Mouse (Mus musculus) kidney, embryonic 15.5 days (tissue): ENCODE results near the gene Gm13288. TPM values are rescaled to one million over a fixed set of nuclear protein-coding genes. Genes with fewer than 3 reads are reported as not detected.
"Not testable (repeated sequence)": the region's sequence is repeated elsewhere in the genome, so short reads cannot be mapped to it uniquely, and the experiment has no call there.

Source experiments
- ATAC-seq: fragments of 200-750 bp; cut with Nextera tagmentation; replicated peaks from 2 replicates; pipeline ENCODE4 v1.8.0; 2017; ENCODE audit warnings: moderate TSS enrichment; ENCODE audit not compliant: low FRiP score
- H3K27ac ChIP-seq: fragments of 300-500 bp; sonication (generic); 2 replicates; pipeline ENCODE4 v1.5.1; 2015; ENCODE audit warnings: mild to moderate bottlenecking, inconsistent platforms
- H3K27me3 ChIP-seq: fragments of 300-500 bp; sonication (generic); 2 replicates; pipeline ENCODE4 v1.6.1; 2015; ENCODE audit warnings: inconsistent platforms
- H3K36me3 ChIP-seq: fragments of 300-500 bp; sonication (generic); 2 replicates; pipeline ENCODE4 v1.6.1; 2015; ENCODE audit warnings: inconsistent platforms
- H3K4me1 ChIP-seq: fragments of 300-500 bp; sonication (generic); 2 replicates; pipeline ENCODE4 v1.6.1; 2015; ENCODE audit warnings: inconsistent platforms
- H3K4me2 ChIP-seq: fragments of 300-500 bp; sonication (generic); 2 replicates; pipeline ENCODE4 v1.6.1; 2015; ENCODE audit warnings: moderate library complexity, mild to moderate bottlenecking, inconsistent platforms
- H3K4me3 ChIP-seq: fragments of 300-500 bp; sonication (generic); replicated peaks from 2 replicates; pipeline ENCODE4 v1.5.1; 2015; ENCODE audit warnings: mild to moderate bottlenecking, inconsistent platforms
- H3K9ac ChIP-seq: fragments of 300-500 bp; sonication (generic); 2 replicates; pipeline ENCODE4 v1.6.1; 2015; ENCODE audit warnings: mild to moderate bottlenecking, inconsistent platforms
- H3K9me3 ChIP-seq: fragments of 300-500 bp; sonication (generic); replicated peaks from 2 replicates; pipeline ENCODE4 v1.6.1; 2016; ENCODE audit warnings: inconsistent platforms
- WGBS: fragments of 180-500 bp; shearing (Covaris S2); methylation state at CpG from one replicate; pipeline ENCODE4 v1.1.7; 2015; ENCODE audit warnings: mixed read lengths; 5-methylcytosine and 5-hydroxymethylcytosine counted together
- polyA plus RNA-seq: library from polyadenylated mRNA; unstranded; fragments of >200 nt; fragmentation: Nextera tagmentation; extraction: Ambion mirVana; gene quantifications from 2 replicates; pipeline ENCODE4 v1.2.1, GENCODE M21; 2015

Gm13288 gene
- polyA plus RNA-seq, 1 experiment from 2014 or later: 0.08 TPM

DNA sequence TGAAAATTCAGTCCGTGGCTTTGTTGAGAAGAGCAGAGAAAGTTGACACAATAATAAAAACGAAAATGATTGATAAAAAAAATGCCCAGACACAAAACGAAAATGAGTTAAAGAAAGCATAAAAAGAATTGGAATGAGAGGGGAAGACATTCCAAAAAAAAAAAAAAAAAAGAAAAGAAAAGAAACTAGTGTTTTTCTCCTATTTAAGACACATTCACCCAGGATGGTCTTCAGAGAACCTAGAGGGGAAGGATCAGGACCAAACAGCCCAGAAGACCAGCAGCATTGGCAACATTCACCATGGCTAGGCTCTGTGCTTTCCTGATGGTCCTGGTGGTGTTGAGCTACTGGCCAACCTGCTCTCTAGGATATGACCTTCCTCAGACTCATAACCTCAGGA lies 10.6 kb downstream of the Gm13288 start, which contains the start of gene Ifna7:
Ifna7 (plus strand) TSS at position 301 of the 400 bp plus-strand sequence.
- no peak within 1 kb of the TSS for H3K27ac ChIP-seq
- ATAC-seq: no peak
- no peak within 1 kb of the TSS for H3K9ac ChIP-seq
- H3K4me1 ChIP-seq: no peaks in the 10 kb centered on the region
- no peak within 1 kb of the TSS for H3K4me2 ChIP-seq
- no peak within 1 kb of the TSS for H3K4me3 ChIP-seq
- H3K27me3 ChIP-seq: no peaks in the 10 kb centered on the region; the same call in 1 of the 2 replicates
- no peaks in the 10 kb centered on the region for H3K9me3 ChIP-seq
- 59% methylated on average over 3 of the region's 3 CpGs for WGBS
- H3K36me3 ChIP-seq: no peaks in the 10 kb centered on the region

DNA sequence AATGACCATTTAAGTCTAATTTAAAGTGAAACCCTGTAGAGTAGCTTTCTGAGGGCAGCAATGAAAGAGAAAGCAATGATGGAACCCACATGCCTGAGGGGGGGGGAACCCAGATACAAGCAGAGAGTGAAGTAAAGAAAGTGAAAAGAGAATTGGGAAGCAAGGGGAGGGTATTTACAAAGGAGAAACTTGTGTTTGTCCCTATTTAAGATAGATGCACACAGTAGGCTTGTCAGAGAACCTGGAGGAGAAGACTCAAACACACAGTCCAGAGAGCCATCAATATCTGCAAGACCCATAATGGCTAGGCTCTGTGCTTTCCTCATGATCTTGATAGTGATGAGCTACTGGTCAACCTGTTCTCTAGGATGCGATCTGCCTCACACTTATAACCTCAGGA lies 14.3 kb downstream of the Gm13288 start, which contains the start of gene Ifna11:
Ifna11 (plus strand) TSS at position 301 of the 400 bp plus-strand sequence.
- Histone ChIP-seq H3K36me3 (no peaks in the 10 kb centered on the region), H3K27ac (no peak within 1 kb of the TSS), H3K4me1 (no peaks in the 10 kb centered on the region), H3K27me3 (no peaks in the 10 kb centered on the region; the same call in 1 of the 2 replicates), H3K9me3 (no peaks in the 10 kb centered on the region), H3K9ac (no peak within 1 kb of the TSS), H3K4me2 (no peak within 1 kb of the TSS), H3K4me3 (no peak within 1 kb of the TSS)
- 74% methylated on average over 1 of the region's 1 CpGs for WGBS
- no peak for ATAC-seq

DNA sequence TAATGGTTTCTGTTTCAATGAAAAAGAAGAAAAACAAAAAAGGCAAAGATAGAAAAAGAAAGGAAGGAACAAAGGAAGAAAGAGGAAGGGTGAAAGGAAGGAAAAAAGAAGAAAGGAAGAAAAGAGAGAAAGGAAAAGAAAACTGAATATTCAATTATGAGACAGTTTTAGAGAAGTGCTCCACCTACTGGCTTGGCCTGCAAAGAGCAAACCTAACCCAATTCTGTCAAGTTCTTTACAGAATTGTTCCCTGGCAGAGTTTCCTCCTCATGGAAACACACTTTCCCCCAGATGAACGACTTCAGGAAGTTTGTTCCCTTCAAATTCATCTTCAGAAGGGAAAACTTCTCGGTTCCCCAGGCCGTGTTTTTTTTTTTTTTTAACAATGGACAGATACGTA lies 17.7 kb downstream of the Gm13288 start:
- Histone ChIP-seq H3K27ac (no peak overlapping the region), H3K9me3 (no peaks in the 10 kb centered on the region), H3K9ac (no peak overlapping the region), H3K4me2 (no peak overlapping the region), H3K4me3 (no peak overlapping the region), H3K27me3 (no peaks in the 10 kb centered on the region; the same call in 1 of the 2 replicates), H3K36me3 (no peaks in the 10 kb centered on the region), H3K4me1 (no peaks in the 10 kb centered on the region)
- 25% methylated on average over 4 of the region's 4 CpGs for WGBS
- no peak for ATAC-seq

DNA sequence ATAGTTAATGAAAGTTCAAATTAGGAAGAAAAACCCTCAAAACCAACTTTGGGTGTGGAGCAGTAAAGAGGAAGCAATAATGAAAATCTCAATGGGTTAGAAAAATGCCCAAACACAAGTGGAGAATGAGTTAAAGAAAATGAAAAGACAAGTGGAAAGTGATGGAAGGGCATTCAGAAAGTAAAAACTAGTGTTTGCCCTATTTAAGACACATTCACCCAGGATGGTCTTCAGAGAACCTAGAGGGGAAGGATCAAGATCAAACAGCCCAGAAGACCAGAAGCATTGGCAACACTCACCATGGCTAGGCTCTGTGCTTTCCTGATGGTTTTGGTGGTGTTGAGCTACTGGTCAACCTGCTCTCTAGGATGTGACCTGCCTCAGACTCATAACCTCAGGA lies 21.8 kb downstream of the Gm13288 start, which contains the start of gene Ifna6:
Ifna6 (plus strand) TSS at position 301 of the 400 bp plus-strand sequence.
- not testable (repeated sequence) for ATAC-seq, H3K36me3 ChIP-seq, H3K9ac ChIP-seq, H3K4me2 ChIP-seq, H3K27me3 ChIP-seq, H3K4me3 ChIP-seq, H3K27ac ChIP-seq, H3K4me1 ChIP-seq, H3K9me3 ChIP-seq

DNA sequence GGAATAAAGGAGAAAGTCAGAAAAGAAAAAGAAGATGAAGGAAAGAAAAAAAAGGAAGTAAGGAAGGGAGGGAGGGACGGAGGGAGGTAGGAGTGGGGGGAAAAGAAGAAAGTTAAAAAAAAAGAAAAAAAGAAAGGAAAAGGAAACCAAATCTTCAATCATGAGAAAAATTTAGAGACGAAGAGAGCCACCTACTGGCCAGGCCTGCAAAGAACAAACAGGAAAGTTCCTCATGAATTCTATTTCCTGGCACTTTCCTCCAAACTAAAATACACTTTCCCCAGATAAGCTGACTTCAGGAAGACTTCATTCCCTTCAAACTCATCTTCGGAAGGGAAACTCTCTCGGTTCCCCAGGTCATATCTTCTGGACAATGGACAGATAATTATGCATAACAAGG lies 25.2 kb downstream of the Gm13288 start:
- H3K4me3 ChIP-seq: no peak overlapping the region
- ATAC-seq: no peak
- H3K9me3 ChIP-seq: no peaks in the 10 kb centered on the region
- H3K36me3 ChIP-seq: no peaks in the 10 kb centered on the region
- H3K4me1 ChIP-seq: no peaks in the 10 kb centered on the region
- no peak overlapping the region for H3K27ac ChIP-seq
- no peaks in the 10 kb centered on the region; the same call in 1 of the 2 replicates for H3K27me3 ChIP-seq
- WGBS: 33% methylated on average over 4 of the region's 4 CpGs
- no peak overlapping the region for H3K4me2 ChIP-seq
- no peak overlapping the region for H3K9ac ChIP-seq

DNA sequence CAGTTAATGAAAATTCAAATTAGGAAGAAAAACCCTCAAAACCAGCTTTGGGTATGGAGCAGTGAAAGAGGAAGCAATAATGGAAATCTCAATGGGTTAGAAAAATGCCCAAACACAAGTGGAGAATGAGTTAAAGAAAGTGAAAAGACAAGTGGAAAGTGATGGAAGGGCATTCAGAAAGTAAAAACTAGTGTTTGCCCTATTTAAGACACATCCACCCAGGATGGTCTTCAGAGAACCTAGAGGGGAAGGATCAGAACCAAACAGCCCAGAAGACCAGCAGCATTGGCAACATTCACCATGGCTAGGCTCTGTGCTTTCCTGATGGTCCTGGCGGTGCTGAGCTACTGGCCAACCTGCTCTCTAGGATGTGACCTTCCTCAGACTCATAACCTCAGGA lies 29.9 kb downstream of the Gm13288 start, which contains the start of gene Ifna5:
Ifna5 (plus strand) TSS at position 301 of the 400 bp plus-strand sequence.
- H3K9ac ChIP-seq, H3K4me1 ChIP-seq, H3K36me3 ChIP-seq, H3K4me3 ChIP-seq, H3K27ac ChIP-seq, H3K27me3 ChIP-seq, H3K9me3 ChIP-seq, ATAC-seq, H3K4me2 ChIP-seq: not testable (repeated sequence)
- 79% methylated on average over 1 of the region's 1 CpGs for WGBS

DNA sequence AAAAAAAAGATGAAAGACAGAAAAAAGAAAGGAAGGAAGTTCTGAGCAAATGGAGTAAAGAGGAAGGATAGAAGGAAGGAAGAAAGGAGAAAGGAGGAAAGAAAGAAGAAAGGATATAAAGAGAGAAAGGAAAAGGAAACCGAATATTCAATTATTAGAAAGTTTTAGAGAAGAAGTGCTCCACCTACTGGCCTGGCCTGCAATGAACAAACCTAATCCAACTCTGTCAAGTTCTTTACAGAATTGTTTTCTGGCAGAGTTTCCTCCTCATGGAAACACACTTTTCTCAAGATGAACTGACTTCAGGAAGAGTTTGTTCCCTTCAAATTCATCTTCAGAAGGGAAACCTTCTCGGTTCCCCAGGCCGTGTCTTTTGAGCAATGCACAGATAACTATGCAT lies 33.5 kb downstream of the Gm13288 start:
- no peak for ATAC-seq
- H3K4me1 ChIP-seq: no peaks in the 10 kb centered on the region
- H3K9me3 ChIP-seq: no peaks in the 10 kb centered on the region
- no peak overlapping the region for H3K4me2 ChIP-seq
- no peak overlapping the region for H3K4me3 ChIP-seq
- no peak overlapping the region for H3K9ac ChIP-seq
- no peaks in the 10 kb centered on the region for H3K27me3 ChIP-seq
- H3K36me3 ChIP-seq: no peaks in the 10 kb centered on the region
- no peak overlapping the region for H3K27ac ChIP-seq
- WGBS: 38% methylated on average over 3 of the region's 3 CpGs

DNA sequence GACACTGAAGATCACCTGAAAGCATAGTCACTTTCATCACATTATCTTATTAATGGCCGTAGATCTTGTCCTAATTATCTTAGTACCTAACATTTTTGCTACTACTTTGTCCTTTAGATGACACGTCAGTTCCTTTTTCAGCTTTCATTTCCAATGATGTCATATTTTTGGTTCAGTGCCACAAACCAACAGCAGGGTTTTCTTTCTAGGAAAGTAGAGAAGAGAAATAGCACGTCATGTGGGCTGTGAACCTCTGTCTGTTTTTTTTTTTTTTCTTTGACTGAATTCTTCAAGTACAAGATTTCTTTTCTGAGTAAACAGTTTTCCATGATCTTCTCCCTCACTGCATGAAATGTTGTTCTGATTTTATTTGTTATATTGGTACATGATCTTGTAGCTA lies 34.7 kb downstream of the Gm13288 start:
- WGBS: 79% methylated on average over 3 of the region's 3 CpGs

DNA sequence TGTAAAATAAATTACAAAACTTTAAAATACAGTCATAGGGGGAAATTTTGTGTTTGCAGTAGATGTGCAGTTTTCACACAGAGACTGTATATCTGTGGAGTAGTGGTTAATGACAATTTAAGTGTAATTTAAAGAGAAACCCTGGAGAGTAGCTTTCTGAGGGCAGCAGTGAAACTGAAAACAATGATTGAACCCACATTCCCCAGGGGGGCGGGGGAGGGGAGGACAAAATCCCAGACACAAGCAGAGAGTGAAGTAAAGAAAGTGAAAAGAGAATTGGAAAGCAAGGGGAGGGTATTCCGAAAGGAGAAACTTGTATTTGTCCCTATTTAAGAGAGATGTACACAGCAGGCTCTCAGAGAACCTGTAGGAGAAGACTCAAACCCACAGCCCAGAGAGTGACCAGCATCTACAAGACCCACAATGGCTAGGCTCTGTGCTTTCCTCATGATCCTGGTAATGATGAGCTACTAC lies 36.1 kb downstream of the Gm13288 start, which contains the start of gene Ifna4:
Ifna4 (plus strand) TSS at position 424 of the 474 bp plus-strand sequence.
- no peaks in the 10 kb centered on the region for H3K36me3 ChIP-seq
- no peak within 1 kb of the TSS for H3K9ac ChIP-seq
- ATAC-seq: no peak
- no peak within 1 kb of the TSS for H3K4me3 ChIP-seq
- H3K27me3 ChIP-seq: no peaks in the 10 kb centered on the region
- no peak within 1 kb of the TSS for H3K4me2 ChIP-seq
- WGBS: 62% methylated on average over 2 of the region's 2 CpGs
- H3K27ac ChIP-seq: no peak within 1 kb of the TSS
- H3K4me1 ChIP-seq: no peaks in the 10 kb centered on the region
- no peaks in the 10 kb centered on the region for H3K9me3 ChIP-seq

More for the DNA sequence above, 34.7 kb downstream of the Gm13288 start:
- Histone ChIP-seq H3K27me3 (no peaks in the 10 kb centered on the region), H3K4me3 (no peak overlapping the region), H3K9me3 (no peaks in the 10 kb centered on the region), H3K4me2 (no peak overlapping the region), H3K9ac (no peak overlapping the region), H3K36me3 (no peaks in the 10 kb centered on the region), H3K27ac (no peak overlapping the region), H3K4me1 (no peaks in the 10 kb centered on the region)
- ATAC-seq: no peak

DNA sequence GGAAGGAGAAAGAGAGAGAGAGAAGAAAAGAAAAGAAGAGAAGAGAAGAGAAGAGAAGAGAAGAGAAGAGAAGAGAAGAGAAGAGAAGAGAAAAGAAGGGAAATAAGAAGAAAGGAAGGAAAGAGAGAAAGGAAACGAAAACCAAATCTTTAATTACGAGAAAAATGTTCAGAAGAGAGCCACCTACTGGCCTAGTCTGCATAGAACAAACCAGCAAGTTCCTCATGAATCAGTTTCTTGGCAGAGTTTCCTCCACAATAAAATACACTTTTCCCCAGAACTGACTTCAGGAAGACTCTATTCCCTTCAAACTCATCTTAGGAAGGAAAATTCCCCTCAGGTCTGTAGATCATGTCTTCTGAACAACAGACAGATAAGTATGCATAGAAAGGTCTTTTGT lies 40.0 kb downstream of the Gm13288 start:
- H3K27me3 ChIP-seq: no peaks in the 10 kb centered on the region
- no peak overlapping the region for H3K4me3 ChIP-seq
- H3K9ac ChIP-seq: no peak overlapping the region
- H3K4me2 ChIP-seq: no peak overlapping the region
- H3K36me3 ChIP-seq: no peaks in the 10 kb centered on the region
- 50% methylated on average over 2 of the region's 2 CpGs for WGBS
- H3K27ac ChIP-seq: no peak overlapping the region
- no peak for ATAC-seq
- no peaks in the 10 kb centered on the region for H3K9me3 ChIP-seq
- no peaks in the 10 kb centered on the region for H3K4me1 ChIP-seq

DNA sequence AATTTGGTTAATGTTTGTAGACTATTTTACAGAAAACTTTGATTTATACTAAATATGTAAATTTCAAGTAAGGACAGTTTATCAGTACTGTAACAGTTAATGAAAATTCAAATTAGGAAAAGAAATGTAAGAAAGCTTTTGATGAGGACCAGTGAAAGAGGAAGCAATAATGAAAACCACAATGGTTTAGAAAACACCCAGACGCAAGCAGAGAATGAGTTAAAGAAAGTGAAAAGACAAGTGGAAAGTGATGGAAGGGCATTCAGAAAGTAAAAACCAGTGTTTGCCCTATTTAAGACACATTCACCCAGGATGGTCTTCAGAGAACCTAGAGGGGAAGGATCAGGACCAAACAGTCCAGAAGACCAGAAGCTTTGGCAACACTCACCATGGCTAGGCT lies 44.4 kb downstream of the Gm13288 start, which contains the start of gene Ifna1:
Ifna1 (plus strand) TSS at position 390 of the 400 bp plus-strand sequence.
- H3K9ac ChIP-seq: no peak within 1 kb of the TSS
- no peak within 1 kb of the TSS for H3K4me3 ChIP-seq
- no peak within 1 kb of the TSS for H3K4me2 ChIP-seq
- H3K9me3 ChIP-seq: no peaks in the 10 kb centered on the region
- no peaks in the 10 kb centered on the region for H3K4me1 ChIP-seq
- H3K27ac ChIP-seq: no peak within 1 kb of the TSS
- H3K27me3 ChIP-seq: no peaks in the 10 kb centered on the region
- ATAC-seq: no peak
- H3K36me3 ChIP-seq: no peaks in the 10 kb centered on the region
- 97% methylated on average over 1 of the region's 1 CpGs for WGBS

DNA sequence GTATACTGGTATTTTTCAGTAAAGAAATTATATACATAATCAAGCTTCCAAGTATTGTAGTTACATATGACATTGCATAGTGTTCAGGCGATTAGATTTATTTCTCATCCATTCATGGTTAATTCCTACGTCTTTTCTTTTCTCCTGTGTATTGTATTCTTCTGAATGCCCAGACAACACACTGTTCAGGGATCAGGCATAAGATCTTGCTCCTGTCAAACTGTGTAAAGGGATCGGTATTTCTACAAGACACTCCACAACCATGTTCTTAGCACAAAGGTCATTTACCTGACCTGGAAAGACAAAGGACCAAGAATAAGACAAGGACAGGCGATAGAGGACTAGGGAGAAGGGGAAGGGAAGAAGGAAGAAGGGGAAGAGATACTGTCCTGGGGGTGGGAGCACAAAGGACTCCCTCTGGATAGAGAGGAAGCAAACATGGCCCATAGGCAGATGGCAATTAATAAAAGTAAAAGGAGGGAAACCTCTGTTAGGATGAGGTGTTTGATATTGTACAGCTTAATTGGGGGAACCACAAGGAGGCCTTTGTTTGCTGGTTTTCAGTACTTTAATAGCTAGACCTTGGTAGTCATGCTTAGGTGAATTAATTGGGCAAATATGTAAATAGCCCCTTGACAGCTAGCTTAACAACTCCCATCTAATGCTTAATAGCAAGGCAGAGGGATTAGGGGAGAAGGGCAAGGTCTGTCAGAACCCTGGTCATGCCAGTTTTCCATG lies 45.9 kb downstream of the Gm13288 start:
- 68% methylated on average over 4 of the region's 4 CpGs for WGBS
- no peaks in the 10 kb centered on the region for H3K4me1 ChIP-seq
- H3K27ac ChIP-seq: no peak overlapping the region
- no peak for ATAC-seq
- no peak overlapping the region for H3K4me2 ChIP-seq
- H3K9me3 ChIP-seq: no peaks in the 10 kb centered on the region
- H3K9ac ChIP-seq: no peak overlapping the region
- no peaks in the 10 kb centered on the region for H3K27me3 ChIP-seq
- no peak overlapping the region for H3K4me3 ChIP-seq
- no peaks in the 10 kb centered on the region for H3K36me3 ChIP-seq
